8 mouse cellular contexts compared by ENCODE assay signal in genomic region chr15:89322670-89323522, GRCm38 (mm10). TPM values are rescaled to one million over a fixed set of nuclear protein-coding genes. Genes with fewer than 3 reads are reported as not detected.
DNase-seq lines count a peak whose midpoint lies in the region; ATAC-seq and TF ChIP-seq lines count a peak whose summit lies in the region.

Gene Adm2 (plus strand): TSS chr15:89322720.

- peak within 1 kb of the TSS; percentile 69 for H3K4me2 ChIP-seq in heart, embryonic 13.5 days
- peak within 1 kb of the TSS; percentile 32 for H3K4me2 ChIP-seq in hindbrain, embryonic 12.5 days (replicated peaks)
- peak within 1 kb of the TSS; percentile 55 for H3K4me2 ChIP-seq in liver, postnatal 0 days (ENCODE audit: low read depth, low read length)

- peak; percentile 25 to 62; a peak in 2 of 4 replicates for TF ChIP-seq POLR2A in MEL (IDR thresholded peaks at IDR 0.05; ENCODE audit: control insufficient read depth in 1 of 2, insufficient read depth in 1 of 2, low read depth in 1 of 2, low read length in 2 of 2, poor library complexity in 1 of 2)

- H3K4me1 ChIP-seq in heart, embryonic 13.5 days, result peaks cover 5% of the 10 kb centered on the region; the same call in 1 of the 2 replicates
- peaks cover 4 to 14% of the 10 kb centered on the region in 2 experiments; a peak in 3 of 4 replicates for H3K4me1 ChIP-seq in MEL (ENCODE audit: control insufficient read depth in 1 of 2, insufficient read depth in 2 of 2, low read length in 2 of 2)
- peaks cover 5% of the 10 kb centered on the region; the same call in 1 of the 2 replicates for H3K4me1 ChIP-seq in hindbrain, embryonic 12.5 days
- H3K4me1 ChIP-seq in liver, postnatal 0 days (ENCODE audit: insufficient read depth), result peaks cover 6% of the 10 kb centered on the region; the same call in 1 of the 2 replicates

- peaks cover 47% of the 10 kb centered on the region for H3K27me3 ChIP-seq in heart, embryonic 13.5 days (replicated peaks)
- no peaks in the 10 kb centered on the region for H3K27me3 ChIP-seq in MEL (ENCODE audit: control insufficient read depth in 1 of 2, insufficient read depth in 2 of 2, low read length in 2 of 2)
- H3K27me3 ChIP-seq in hindbrain, embryonic 12.5 days, result peaks cover 15% of the 10 kb centered on the region
- no peaks in the 10 kb centered on the region for H3K27me3 ChIP-seq in liver, postnatal 0 days (ENCODE audit: insufficient read depth, low read length)

- DNase-seq in heart, postnatal 4 days, result no peak
- DNase-seq in MEL (ENCODE audit: low read depth, low spot score), result peak; percentile 75
- DNase-seq in liver, postnatal 0 days, result peak; percentile 50
- no peak for DNase-seq in gastrocnemius, postnatal 10 days
- no peak for DNase-seq in layer of hippocampus, adult 9-11 months
- DNase-seq in lung, postnatal 25 days (ENCODE audit: low spot score), result no peak

- H3K9ac ChIP-seq in heart, embryonic 13.5 days, result peak within 1 kb of the TSS; percentile 67
- H3K9ac ChIP-seq in MEL (ENCODE audit: control insufficient read depth, low read depth, low read length, poor library complexity, severe bottlenecking), result peak within 1 kb of the TSS; percentile 86
- H3K9ac ChIP-seq in hindbrain, embryonic 12.5 days, result 0 out of 2 replicates have a peak within 1 kb of the TSS, but pooled peaks have one; percentile 44
- peak within 1 kb of the TSS; percentile 56 for H3K9ac ChIP-seq in liver, postnatal 0 days (replicated peaks)

- peaks cover 16% of the 10 kb centered on the region for H3K79me2 ChIP-seq in MEL (ENCODE audit: control insufficient read depth, insufficient read depth, low read length, poor library complexity)

- TF ChIP-seq CTCF in MEL (IDR thresholded peaks at IDR 0.05 in 2 of 3, conservative IDR thresholded peaks at IDR 0.05 in 1 of 3; ENCODE audit: control insufficient read depth in 1 of 3, insufficient read depth in 1 of 3, low read depth in 2 of 3, low read length in 3 of 3, poor library complexity in 1 of 3, severe bottlenecking in 1 of 3), result no peak
- TF ChIP-seq CTCF in liver, postnatal 0 days (IDR thresholded peaks at IDR 0.05; ENCODE audit: low read depth), result no peak

- ATAC-seq in heart, embryonic 13.5 days (ENCODE audit: extremely low read depth, insufficient number of reproducible peaks, low FRiP score, low TSS enrichment), result no peak
- ATAC-seq in hindbrain, embryonic 12.5 days (ENCODE audit: low FRiP score), result no peak
- ATAC-seq in liver, postnatal 0 days, result peak; percentile 74

- WGBS in heart, embryonic 13.5 days, result 6% methylated on average over 26 of the region's 26 CpGs
- 8% methylated on average over 26 of the region's 26 CpGs for WGBS in hindbrain, embryonic 12.5 days
- 13% methylated on average over 26 of the region's 26 CpGs for WGBS in liver, postnatal 0 days (ENCODE audit: insufficient replicate concordance)

- no peak within 1 kb of the TSS for H3K27ac ChIP-seq in heart, embryonic 13.5 days (replicated peaks)
- peak within 1 kb of the TSS; percentile 91 for H3K27ac ChIP-seq in MEL (ENCODE audit: control insufficient read depth, low read depth, low read length)
- no peak within 1 kb of the TSS for H3K27ac ChIP-seq in hindbrain, embryonic 12.5 days
- H3K27ac ChIP-seq in liver, postnatal 0 days (ENCODE audit: low read depth), result no peak within 1 kb of the TSS

- no peak for TF ChIP-seq EP300 in MEL (IDR thresholded peaks at IDR 0.05; ENCODE audit: low read depth in 1 of 2, low read length in 2 of 2)
- no peak for TF ChIP-seq EP300 in liver, postnatal 0 days (IDR thresholded peaks at IDR 0.05; ENCODE audit: low read depth)

- TF ChIP-seq RAD21 in MEL (IDR thresholded peaks at IDR 0.05; ENCODE audit: low read depth, low read length), result no peak

- peak within 1 kb of the TSS; percentile 37 for H3K4me3 ChIP-seq in heart, embryonic 13.5 days
- peak within 1 kb of the TSS; percentile 81 to 98 for H3K4me3 ChIP-seq in MEL (ENCODE audit: control insufficient read depth in 1 of 2, insufficient read depth in 1 of 2, low read depth in 2 of 2, low read length in 2 of 2)
- no peak within 1 kb of the TSS; the same call in 1 of the 2 replicates for H3K4me3 ChIP-seq in hindbrain, embryonic 12.5 days
- H3K4me3 ChIP-seq in liver, postnatal 0 days (ENCODE audit: low read depth, low read length), result peak within 1 kb of the TSS; percentile 46

- no peaks in the 10 kb centered on the region for H3K36me3 ChIP-seq in heart, embryonic 13.5 days
- peaks cover 0 to 14% of the 10 kb centered on the region in 2 experiments for H3K36me3 ChIP-seq in MEL (ENCODE audit: control insufficient read depth in 1 of 2, insufficient read depth in 2 of 2, low read length in 2 of 2)
- no peaks in the 10 kb centered on the region for H3K36me3 ChIP-seq in hindbrain, embryonic 12.5 days
- H3K36me3 ChIP-seq in liver, postnatal 0 days (replicated peaks; ENCODE audit: insufficient read depth, low read length), result no peaks in the 10 kb centered on the region

- no peaks in the 10 kb centered on the region for H3K9me3 ChIP-seq in heart, embryonic 13.5 days
- no peaks in the 10 kb centered on the region for H3K9me3 ChIP-seq in MEL (replicated peaks; ENCODE audit: insufficient read depth, low read length)
- no peaks in the 10 kb centered on the region for H3K9me3 ChIP-seq in hindbrain, embryonic 12.5 days (replicated peaks)
- H3K9me3 ChIP-seq in liver, postnatal 0 days (ENCODE audit: low read length), result no peaks in the 10 kb centered on the region

TF ChIP-seq in MEL, 35 proteins besides CTCF, POLR2A, EP300 and RAD21 (continues in another document):
- TF ChIP-seq ZKSCAN1 (IDR thresholded peaks at IDR 0.05; ENCODE audit: low read depth, low read length), result no peak
- no peak for TF ChIP-seq UBTF (IDR thresholded peaks at IDR 0.05; ENCODE audit: borderline replicate concordance, insufficient read depth, low read depth, low read length)
- no peak for TF ChIP-seq CHD2 (IDR thresholded peaks at IDR 0.05; ENCODE audit: low read length)
- TF ChIP-seq SIN3A (IDR thresholded peaks at IDR 0.05; ENCODE audit: low read length), result no peak; the same call in none of the 2 replicates
- TF ChIP-seq BHLHE40 (IDR thresholded peaks at IDR 0.05; ENCODE audit: borderline replicate concordance, low read depth, low read length), result no peak
- TF ChIP-seq POLR2AphosphoS2 (IDR thresholded peaks at IDR 0.05; ENCODE audit: low read length), result 0 out of 2 replicates have a peak, but pooled peaks have one; percentile 48
- TF ChIP-seq SMC3 (IDR thresholded peaks at IDR 0.05; ENCODE audit: low read depth, low read length), result no peak
- 0 out of 2 replicates have a peak, but pooled peaks have one; percentile 18 for TF ChIP-seq RCOR1 (IDR thresholded peaks at IDR 0.05; ENCODE audit: low read depth, low read length)
- 0 out of 2 replicates have a peak, but pooled peaks have one; percentile 17 for TF ChIP-seq ETS1 (IDR thresholded peaks at IDR 0.05; ENCODE audit: low read depth, low read length)
- no peak for TF ChIP-seq GABPA (IDR thresholded peaks at IDR 0.05; ENCODE audit: low read depth, low read length)
- TF ChIP-seq GATA1 (IDR thresholded peaks at IDR 0.05; ENCODE audit: low read depth, low read length), result no peak
- no peak for TF ChIP-seq MAFK (IDR thresholded peaks at IDR 0.05; ENCODE audit: borderline replicate concordance, low read depth, low read length)
- TF ChIP-seq MAX (IDR thresholded peaks at IDR 0.05; ENCODE audit: low read length), result peak; percentile 50
- TF ChIP-seq ZMIZ1 (IDR thresholded peaks at IDR 0.05; ENCODE audit: low read depth, low read length), result no peak; the same call in 1 of the 2 replicates
- TF ChIP-seq E2F4 (IDR thresholded peaks at IDR 0.05; ENCODE audit: borderline replicate concordance, low read depth, low read length), result no peak
- no peak for TF ChIP-seq KAT2A (conservative IDR thresholded peaks at IDR 0.05; ENCODE audit: low read depth, low read length)
- peak; percentile 27; the same call in 1 of the 2 replicates for TF ChIP-seq NELFE (IDR thresholded peaks at IDR 0.05; ENCODE audit: low read depth, low read length)
- no peak for TF ChIP-seq MAZ (IDR thresholded peaks at IDR 0.05; ENCODE audit: low read depth, low read length)
- TF ChIP-seq TCF12 (IDR thresholded peaks at IDR 0.05; ENCODE audit: low read depth, low read length), result 0 out of 2 replicates have a peak, but pooled peaks have one; percentile 9
- no peak for TF ChIP-seq USF2 (IDR thresholded peaks at IDR 0.05; ENCODE audit: borderline replicate concordance in 1 of 2, insufficient read depth in 1 of 2, low read depth in 1 of 2, low read length in 2 of 2)
- TF ChIP-seq NRF1 (IDR thresholded peaks at IDR 0.05; ENCODE audit: insufficient read depth, low read depth, low read length, poor library complexity, severe bottlenecking), result no peak
- TF ChIP-seq MYC (IDR thresholded peaks at IDR 0.05; ENCODE audit: low read depth, low read length), result peak; percentile 73
- TF ChIP-seq TAL1 (IDR thresholded peaks at IDR 0.05; ENCODE audit: low read length), result no peak
- TF ChIP-seq JUND (IDR thresholded peaks at IDR 0.05; ENCODE audit: low read depth, low read length), result no peak
- TF ChIP-seq ELF1 (IDR thresholded peaks at IDR 0.05; ENCODE audit: low read depth, low read length), result no peak
- TF ChIP-seq HCFC1 (IDR thresholded peaks at IDR 0.05; ENCODE audit: low read depth, low read length), result no peak; the same call in 1 of the 2 replicates
- no peak for TF ChIP-seq TBP (IDR thresholded peaks at IDR 0.05; ENCODE audit: low read depth, low read length)
- no peak for TF ChIP-seq ZC3H11A (IDR thresholded peaks at IDR 0.05; ENCODE audit: low read depth, low read length)
- no peak for TF ChIP-seq MYB (IDR thresholded peaks at IDR 0.05; ENCODE audit: low read depth, low read length)
- TF ChIP-seq MXI1 (IDR thresholded peaks at IDR 0.05; ENCODE audit: low read depth, low read length), result peak; percentile 79
- TF ChIP-seq USF1 (IDR thresholded peaks at IDR 0.05; ENCODE audit: low read depth, low read length), result no peak
- TF ChIP-seq ZNF384 (IDR thresholded peaks at IDR 0.05; ENCODE audit: low read depth, low read length), result no peak
- no peak for TF ChIP-seq MEF2A (IDR thresholded peaks at IDR 0.05; ENCODE audit: extremely low read depth, insufficient replicate concordance, low read depth, low read length, poor library complexity, severe bottlenecking)

RNA-seq across cellular contexts. Expression of gene Adm2, which starts in this region (rescaled TPM):
- 0.66 and 0.85 TPM in 2 replicates for polyA plus RNA-seq in heart, embryonic 13.5 days (2015; fragmentation: Nextera tagmentation; extraction: Ambion mirVana)
- total RNA-seq in heart, postnatal 4 days (2021), result not detected
- total RNA-seq in MEL (2012; rRNA removed), result 1.4 and 7.1 TPM in 2 replicates
- polyA plus RNA-seq in MEL (2012; ENCODE audit: insufficient read depth in 1 of 2, insufficient read length in 2 of 2, low read depth in 1 of 2, low replicate concordance in 2 of 2, missing spikeins in 1 of 2), result 10 to 100 TPM in 1 of 2 experiments, not detected in 1; 18.2 TPM
- polyA plus RNA-seq in hindbrain, embryonic 12.5 days (2016; fragmentation: Nextera tagmentation; extraction: Ambion mirVana), result not detected in 2 replicates
- 1.4 and 3.7 TPM in 2 replicates for polyA plus RNA-seq in liver, postnatal 0 days (2015; fragmentation: Nextera tagmentation; extraction: Ambion mirVana)
- total RNA-seq in gastrocnemius, postnatal 10 days (2021), result not detected

Comparison
In these comparisons a context has a peak if more than half of its experiments do, and no peak if none do; other contexts are left out.
1. DNase-seq: peak in MEL (single experiment) and liver, postnatal 0 days (single experiment); none in heart, postnatal 4 days (single experiment), gastrocnemius, postnatal 10 days (single experiment), layer of hippocampus, adult 9-11 months (single experiment) and lung, postnatal 25 days (single experiment).
2. Peak in every context shown above with its lines, with median percentiles within 50 percentile points of each other: H3K4me2 ChIP-seq and H3K9ac ChIP-seq.